Mouse (Mus musculus) T-helper 2 cell (primary cell): ENCODE data around the gene Proser1.

Experiments used
- in situ Hi-C: fragments of 300-600 bp; cut with MboI, MseI; formaldehyde crosslinking; loops from one replicate; pipeline ENCODE4 v1.15.1; 2025; ENCODE audit warnings: high pct_unique_total_duplicates

Gene Proser1

DNA sequence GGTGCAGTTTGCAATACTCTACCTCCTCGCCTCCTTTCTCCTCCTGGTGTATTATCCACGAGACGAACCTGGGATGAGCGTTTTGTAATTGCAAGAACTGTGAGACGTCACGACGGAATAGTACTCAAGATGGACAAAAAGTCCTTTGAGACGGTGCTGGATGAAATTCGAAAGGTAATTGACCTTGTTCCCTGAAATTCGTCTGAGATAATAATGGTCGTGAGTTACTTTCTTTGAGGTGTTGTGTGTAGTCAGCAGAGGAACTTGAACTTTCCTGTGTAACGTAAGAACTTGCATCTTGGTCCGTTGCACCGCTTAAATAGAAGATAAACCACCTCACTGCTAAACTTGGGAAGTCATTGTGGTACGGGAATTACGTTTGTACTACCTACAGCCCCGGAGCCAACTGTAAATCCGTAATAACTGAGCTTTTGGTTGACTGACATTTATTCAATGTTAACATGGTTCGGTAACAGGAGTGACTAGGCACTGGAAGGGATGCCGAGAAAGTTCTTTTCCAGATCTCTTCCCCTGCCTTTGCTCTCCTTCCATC lies 756 bp downstream of the Proser1 start:
- in situ Hi-C loops: loop anchor here (25.0 kb wide), 1 partner anchor 1227 kb away; no protein-coding TSS in a partner anchor

DNA sequence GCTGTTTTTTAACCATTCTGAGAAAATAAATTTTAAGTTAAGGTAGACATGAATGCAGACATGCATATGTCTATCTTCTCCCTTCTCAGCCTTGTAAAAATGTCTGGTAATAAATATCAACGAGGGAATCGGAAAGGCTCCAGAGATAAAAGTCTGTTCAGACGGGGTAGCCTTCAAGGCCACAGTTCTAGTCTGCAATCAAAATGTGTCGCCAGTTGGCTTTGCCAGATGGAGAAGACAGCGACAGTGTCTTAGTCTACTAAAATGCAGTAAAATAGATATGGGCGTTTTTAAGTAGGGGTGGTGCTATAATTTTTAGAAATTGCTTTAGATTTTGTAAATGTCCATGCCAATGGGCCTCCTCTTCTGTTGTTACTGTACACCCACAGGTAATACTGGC lies 1.9 kb downstream of the Proser1 start:
- in situ Hi-C loops: loop anchor here (25.0 kb wide), 1 partner anchor 1228 kb away; no protein-coding TSS in a partner anchor

DNA sequence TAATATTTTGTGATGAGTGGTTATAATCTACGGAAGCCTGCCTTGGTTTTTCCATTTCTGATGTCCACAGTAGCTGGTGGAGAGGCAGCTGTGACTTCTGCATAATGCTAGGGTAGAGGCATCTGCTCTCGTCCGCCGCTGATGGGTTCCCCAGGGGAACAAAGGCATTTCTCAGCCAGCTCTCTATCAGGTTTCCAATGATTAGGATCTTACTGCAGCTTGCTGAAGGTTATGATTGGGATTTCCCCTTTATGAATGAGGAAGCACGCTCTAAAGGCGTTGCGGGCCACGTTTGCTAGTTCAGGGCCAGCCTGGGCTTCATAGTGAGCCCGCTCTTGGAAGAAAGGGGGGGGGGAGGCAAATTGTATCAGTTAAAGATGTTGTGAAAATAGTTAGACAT lies 3.0 kb downstream of the Proser1 start:
- in situ Hi-C loops: loop anchor here (25.0 kb wide), 1 partner anchor 1229 kb away; no protein-coding TSS in a partner anchor

DNA sequence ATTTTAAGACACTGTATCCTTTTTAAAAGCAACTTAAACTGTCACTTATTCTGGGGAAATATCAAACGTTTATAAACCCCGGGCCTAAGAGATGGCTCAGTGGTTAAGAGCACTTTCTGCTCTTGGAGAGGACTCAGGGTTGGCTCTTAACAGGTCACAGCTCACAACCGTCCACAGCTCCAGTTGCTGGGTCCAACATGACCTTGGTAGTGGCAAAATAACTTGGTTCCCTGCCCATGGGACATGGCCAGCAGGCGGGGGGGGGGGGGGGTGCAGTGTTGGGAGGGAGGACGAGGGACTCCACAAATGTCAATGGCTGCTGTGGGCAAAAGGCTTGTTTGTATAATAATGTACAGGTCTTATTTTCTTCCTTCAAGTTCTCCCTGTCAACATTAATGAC lies 3.9 kb downstream of the Proser1 start:
- in situ Hi-C loops: loop anchor here (25.0 kb wide), 1 partner anchor 1230 kb away; no protein-coding TSS in a partner anchor

DNA sequence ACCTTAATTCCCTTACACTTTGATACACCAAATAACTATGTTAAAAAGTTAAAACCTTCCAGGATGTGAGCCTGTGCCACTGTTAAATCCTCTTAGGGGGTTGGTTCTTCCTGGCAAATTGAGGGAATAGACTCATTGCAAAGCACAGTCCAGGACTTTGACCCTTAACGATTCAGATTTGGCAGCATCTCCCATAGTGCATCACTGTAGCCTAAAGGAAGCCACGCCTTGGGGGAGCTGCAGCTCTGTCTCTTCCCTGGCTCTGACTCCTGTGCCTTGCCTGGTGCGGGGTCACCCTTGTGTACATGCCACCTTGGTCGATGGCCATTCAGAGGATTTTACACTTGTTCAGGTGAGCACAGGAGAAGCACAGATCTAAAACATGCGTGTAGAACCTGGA lies 6.2 kb downstream of the Proser1 start:
- in situ Hi-C loops: loop anchor here (25.0 kb wide), 1 partner anchor 1232 kb away; no protein-coding TSS in a partner anchor

DNA sequence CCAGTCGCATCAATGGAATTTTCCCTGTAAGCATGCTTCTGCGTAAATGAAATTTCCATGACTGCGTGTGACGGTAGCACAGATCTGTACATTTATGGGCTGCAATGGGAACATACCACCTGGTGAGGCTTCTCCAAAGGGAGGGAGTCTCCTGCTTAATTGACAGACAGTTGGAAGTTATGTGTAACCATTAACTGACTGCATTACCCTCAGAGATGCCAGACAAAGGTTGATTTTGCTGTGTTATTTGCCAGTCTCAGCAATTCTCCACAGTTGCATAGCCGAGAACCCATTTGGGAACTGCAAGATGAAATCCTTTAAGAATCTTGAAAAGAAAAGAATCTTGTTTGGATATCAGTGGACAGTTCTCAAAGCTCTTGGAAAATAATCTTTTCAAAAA lies 8.6 kb downstream of the Proser1 start:
- in situ Hi-C loops: loop anchor here (25.0 kb wide), 1 partner anchor 1235 kb away; no protein-coding TSS in a partner anchor

DNA sequence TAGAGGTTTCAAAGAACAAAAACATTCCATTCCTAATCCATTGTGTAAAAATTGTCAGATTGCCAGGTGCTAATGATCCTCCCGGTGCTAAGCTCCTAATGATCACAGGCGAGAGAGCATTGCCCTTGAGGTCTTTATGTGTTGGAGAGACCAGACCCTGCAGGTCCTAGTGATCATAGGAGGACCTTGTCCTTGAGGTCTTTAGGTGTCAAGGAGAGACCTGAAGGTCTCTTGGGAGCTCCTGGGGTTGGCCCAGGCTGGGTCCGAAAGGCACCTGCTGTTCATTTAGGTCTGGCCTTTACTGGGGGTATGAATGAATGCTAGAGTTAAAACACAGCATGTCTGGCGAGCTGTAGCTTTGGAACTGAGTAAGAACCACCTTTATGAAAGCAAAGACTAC lies 10.7 kb downstream of the Proser1 start:
- in situ Hi-C loops: loop anchor here (25.0 kb wide), 1 partner anchor 1237 kb away; no protein-coding TSS in a partner anchor

DNA sequence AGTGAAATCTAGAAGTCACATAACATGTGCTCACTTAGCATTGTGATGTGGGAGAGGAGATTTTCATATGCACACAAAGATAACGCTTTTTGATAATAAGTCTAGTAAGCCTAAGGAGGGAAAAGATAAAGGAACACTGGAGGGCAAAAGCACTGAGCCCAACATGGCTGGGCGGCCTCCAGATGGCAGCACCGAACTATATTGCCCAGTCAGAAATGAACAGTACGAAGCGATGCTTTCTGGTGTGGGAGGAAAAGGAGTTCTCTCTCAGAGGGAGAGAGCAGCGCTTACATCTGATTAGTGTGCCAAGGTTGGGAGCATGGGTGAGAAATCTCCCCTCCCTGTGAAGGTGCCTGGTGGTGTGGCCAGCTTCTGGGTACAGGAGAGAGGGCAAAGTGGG lies 12.4 kb downstream of the Proser1 start:
- in situ Hi-C loops: loop anchor here (25.0 kb wide), 1 partner anchor 386 kb away; the partner anchor contains the start of gene Ufm1

DNA sequence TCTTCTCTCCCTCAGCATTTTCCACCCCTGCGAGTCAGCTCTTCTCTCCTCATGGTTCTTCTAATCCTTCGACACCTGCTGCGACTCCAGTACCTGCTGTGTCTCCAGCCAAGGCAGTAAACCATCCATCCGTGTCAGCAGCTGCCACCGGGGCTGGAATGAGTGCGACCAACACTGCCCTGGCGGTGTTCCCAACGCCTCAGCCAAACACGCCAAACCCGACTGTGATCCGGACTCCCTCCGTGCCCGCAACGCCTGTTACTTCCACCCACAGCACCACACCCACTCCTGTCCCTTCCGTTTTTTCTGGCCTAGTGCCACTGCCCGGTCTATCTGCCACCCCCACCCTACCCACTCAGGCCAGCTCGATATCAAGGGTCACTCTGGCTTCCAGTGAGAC lies 14.0 kb downstream of the Proser1 start:
- in situ Hi-C loops: loop anchor here (25.0 kb wide), 1 partner anchor 385 kb away; the partner anchor contains the start of gene Ufm1

DNA sequence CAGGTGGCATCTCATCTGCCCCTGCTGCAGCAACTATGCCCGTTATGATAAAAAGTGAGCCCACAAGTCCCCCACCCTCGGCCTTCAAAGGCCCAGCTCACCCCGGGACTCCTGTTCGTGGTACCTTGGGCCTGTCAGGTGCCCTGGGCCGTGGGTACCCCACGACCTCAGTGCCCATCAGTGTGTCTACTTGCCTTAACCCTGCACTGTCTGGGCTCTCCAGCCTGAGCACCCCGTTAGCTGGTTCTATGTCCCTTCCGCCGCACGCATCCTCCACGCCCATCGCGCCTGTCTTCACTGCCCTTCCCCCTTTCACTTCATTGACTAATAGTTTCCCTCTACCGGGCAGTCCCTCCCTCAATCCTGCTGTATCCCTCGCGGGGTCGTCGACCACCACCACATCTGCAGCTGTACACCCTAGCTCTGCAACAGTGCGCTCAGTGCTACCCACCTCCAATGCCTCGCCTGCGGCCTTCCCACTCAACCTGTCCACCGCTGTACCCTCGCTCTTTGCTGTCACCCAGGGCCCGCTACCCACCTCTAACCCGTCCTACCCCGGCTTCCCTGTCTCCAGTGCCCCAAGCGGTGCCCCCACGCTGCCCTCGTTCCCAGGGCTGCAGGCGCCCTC lies 15.1 kb downstream of the Proser1 start:
- in situ Hi-C loops: loop anchor here (25.0 kb wide), 1 partner anchor 384 kb away; the partner anchor contains the start of gene Ufm1

DNA sequence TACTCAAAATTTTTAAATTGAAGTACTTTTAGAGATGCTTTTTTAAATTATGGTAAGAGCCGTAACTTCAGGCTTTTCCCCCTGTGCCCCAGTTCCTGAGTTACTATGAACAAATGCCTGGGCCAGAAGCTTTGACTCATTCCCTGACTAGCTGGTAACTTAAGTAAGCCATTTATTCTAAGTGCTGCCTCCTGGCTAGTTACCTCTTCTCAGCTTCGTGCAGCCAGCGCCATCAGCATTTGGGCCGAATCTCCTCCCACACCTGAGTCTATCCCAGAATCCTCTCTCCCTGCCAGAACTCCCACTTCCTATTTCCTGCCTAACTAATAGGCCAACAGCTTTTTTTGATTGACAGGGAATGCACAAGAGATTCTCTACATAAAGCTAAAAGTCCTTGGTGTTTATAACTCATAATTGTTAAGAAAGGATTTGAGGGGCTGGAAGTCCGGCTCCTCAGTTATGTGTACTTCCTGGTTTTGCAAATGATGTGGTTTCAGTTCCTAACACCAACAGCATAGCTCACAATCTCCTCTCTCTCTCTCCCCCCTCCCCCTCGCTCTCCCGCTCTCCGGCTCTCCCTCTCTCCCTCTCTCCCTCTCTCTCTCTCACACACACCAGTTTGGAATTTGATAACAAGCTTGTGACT lies 20.1 kb downstream of the Proser1 start:
- in situ Hi-C loops: loop anchor here (25.0 kb wide), 1 partner anchor 379 kb away; the partner anchor contains the start of gene Ufm1

DNA sequence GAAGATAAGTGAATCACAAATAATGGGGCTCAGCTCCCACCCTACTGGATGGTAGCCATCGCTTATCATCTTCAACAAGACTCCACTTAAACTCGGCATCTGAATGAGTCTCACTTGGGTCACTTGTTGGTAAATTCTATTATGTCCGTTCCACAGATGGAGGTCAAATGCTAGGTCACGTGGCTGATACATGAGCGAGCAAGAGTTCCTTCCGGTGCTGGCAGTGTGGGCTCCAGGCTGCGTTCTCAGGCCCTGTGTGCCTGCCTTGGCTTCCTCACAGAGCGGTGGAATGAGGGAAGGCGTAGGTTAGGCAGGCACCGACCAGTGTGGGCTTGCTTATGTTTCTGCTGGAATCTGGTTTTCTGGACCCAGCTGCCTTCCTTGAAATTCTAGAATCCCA lies 23.1 kb downstream of the Proser1 start:
- in situ Hi-C loops: loop anchor here (25.0 kb wide), 1 partner anchor 376 kb away; the partner anchor contains the start of gene Ufm1

DNA sequence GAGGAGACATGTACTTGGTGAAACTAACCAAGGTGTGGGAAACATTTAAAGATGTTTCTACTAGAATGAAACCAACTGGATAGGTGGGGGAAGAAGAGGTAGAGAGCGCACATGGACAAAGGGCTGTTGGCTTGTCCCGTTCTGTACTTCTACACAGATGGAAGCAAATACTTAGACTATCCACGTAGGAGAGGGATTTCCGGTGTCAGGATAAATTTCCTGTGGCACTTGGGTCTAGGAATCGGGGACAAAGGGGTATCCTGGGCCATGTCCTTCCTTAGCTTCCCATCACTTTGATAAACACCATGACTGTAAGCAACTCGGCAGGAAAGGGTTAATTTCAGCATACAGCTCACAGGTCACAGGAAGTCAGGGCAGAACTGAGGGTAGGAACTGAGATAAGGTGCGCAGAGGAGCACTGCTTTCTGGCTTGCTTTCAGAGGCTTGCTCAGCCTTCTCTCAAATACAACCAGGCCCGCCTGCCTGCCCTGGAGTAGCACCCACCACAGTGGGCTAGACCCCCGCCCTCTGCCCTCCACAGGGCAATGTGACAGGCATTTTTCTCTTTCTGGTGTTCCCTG lies 23.6 kb downstream of the Proser1 start:
- in situ Hi-C loops: loop anchor here (25.0 kb wide), 1 partner anchor 375 kb away; the partner anchor contains the start of gene Ufm1

DNA sequence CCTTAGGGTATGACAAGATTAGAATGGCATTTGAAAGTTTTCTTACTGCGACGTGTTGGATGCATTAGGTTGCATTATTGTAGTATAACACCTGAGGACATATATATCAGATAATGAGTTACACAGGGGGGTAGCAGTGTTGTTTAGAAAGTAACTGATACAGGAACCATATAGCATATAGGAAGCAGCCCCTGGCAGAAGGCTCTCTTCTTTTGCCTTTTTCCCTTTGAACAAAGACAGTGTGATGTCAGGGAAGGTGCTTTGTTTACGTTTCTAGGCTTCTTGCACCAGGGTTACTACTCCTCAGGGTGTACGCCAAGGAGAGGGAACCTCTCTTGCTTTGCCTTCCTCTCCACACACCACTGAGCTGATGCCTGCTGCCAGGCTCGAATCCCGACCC lies 24.9 kb downstream of the Proser1 start, which contains the start of gene Stoml3:
Stoml3 (plus strand) TSS at position 301 of the 400 bp plus-strand sequence.
- in situ Hi-C loops: loop anchor here (25.0 kb wide), 1 partner anchor 374 kb away; the partner anchor contains the start of gene Ufm1

DNA sequence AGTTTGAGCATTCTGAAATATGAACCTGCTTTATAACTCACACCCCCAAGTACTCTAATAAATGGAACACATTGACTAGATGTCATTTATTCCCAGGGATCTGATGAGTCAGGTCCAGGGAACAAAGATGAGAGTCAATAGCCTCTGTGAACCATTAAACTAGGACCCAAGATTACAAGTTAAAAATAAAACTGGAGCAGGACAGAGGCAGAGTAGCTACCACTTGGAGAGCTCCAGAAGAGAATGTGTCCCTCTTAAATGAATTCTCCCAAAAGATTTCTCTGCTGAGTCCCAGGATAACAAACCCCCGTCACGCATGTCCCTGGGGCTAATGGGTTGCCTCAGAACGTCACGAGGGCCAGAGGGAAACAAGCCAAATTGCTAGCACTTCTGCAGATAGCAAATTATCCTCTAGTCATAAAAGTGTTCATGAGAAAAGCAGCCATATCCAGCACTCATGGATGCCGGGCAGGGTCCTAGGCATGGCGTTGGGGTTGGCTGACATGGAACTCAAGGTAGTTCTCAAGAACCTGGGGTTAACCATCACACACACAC lies 35.0 kb downstream of the Proser1 start:
- in situ Hi-C loops: loop anchor here (25.0 kb wide), 1 partner anchor 364 kb away; the partner anchor contains the start of gene Ufm1

DNA sequence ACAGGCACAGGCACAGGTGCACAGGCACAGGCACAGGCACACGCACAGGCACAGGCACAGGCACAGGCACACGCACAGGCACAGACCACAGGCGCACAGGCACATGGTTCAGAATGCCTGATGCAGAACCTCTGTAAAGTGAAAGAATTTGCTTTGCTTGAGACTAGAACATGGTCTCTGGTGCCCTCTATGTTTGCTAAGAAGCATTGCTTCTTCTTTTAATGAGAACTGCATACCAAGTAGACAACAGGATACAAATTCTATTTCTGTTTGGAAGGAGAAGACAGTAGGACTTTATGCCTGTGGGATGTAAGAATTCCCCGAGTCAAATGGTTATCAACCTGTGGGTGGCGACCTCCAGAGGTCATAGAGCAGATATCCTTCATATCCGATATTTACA lies 39.0 kb downstream of the Proser1 start:
- in situ Hi-C loops: no loop called here

DNA sequence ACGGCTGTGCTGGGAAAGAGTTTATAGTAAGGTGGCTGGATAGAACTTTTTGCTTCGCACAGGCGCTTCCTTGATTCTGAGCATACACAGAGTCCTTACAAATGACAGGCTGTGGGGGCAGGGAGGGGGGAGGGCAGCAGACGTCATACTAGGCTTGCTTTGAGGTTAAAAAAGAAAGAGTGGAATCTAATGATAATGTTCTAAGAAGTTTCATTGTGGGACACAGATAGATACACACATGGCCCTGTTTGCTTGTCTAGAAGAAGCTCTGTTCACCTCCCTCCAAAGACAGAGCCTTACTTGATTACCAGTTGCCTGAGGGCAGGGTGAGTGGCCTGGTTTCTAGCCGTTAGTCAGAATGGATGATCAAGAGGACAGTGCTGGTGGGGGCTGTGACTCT lies 49.6 kb downstream of the Proser1 start:
- in situ Hi-C loops: no loop called here

DNA sequence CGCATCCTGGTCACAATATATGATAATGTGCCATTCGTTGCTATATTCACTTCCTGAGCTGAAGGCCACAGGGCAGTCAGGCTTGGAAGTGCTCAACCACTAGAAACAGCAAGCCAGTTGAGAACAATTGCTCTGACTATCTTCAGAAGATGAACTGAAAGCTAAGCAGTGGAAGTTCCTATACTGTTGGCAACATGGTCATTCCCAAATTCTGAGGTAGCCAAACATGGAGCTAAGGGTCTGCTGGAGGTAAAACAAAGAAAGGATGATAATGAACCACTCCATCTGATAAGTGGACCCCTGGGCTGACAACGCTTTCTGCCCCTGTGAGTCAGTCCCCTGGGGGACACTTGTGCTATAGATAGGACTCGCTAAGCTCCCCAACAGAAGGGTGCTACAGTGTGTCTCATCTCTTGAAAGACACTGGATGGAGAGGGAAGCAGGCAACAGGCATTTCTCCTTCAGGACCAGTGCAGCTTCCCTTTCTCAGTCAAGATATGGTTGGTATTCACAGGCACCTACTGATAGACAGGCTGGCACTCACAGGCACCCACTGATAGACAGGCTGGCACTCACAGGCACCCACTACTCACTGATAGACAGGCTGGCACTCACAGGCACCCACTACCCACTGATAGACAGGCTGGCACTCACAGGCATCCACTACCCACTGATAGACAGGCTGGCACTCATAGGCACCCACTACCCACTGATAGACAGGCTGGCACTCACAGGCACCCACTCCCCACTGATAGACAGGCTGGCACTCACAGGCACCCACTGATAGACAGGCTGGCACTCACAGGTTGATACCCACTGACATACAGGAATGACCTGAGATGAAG lies 51.0 kb downstream of the Proser1 start:
- in situ Hi-C loops: no loop called here

DNA sequence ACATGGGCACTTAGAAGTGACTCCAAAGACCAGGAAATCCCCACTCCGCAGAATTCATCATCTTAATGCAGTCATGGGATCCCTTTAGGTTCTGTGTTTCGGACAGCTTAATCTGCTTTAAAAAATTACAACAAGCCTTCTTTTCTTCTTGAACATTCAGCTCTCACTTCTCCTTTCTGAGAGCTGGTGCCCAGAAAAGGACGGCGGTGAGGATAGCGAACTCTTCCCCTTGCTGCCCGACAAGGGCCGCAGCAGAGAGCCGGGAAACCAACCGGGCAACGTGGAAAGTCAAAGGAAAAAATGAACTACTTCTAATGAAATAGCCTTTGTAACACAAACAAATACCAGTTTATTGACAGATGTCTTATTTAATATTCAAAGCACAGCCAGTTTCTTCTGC lies 59.3 kb downstream of the Proser1 start:
- in situ Hi-C loops: no loop called here

DNA sequence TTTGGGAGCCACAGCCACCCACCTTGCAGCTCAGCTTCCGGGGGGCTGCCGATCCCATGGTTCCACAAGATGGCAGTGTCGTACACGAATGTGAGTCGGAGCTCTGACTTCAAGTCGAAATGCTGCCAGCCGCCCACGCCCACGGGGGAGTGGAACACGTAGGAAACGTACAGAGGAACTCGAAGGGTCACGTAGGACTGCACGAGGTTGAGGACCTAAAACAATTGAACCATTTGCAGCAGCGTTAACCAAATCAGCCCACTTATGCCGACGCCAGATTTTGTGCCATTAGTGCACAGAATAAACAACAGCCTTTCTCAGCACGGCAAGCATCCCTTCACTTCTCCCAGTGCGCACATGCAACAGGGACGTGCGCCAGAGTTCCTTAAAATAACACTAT lies 62.3 kb downstream of the Proser1 start:
- in situ Hi-C loops: no loop called here
